Mouse (Mus musculus): ENCODE data around the gene Ccdc103. TPM values are rescaled to one million over a fixed set of nuclear protein-coding genes. Genes with fewer than 3 reads are reported as not detected.

Ccdc103 gene
- total RNA-seq (2015) (0.12 TPM in 1 of 2 replicates, not detected in the other), total RNA-seq (2017) (not detected in 2 replicates)

- ATAC-seq (replicated peaks; ENCODE audit: poor library complexity) = peak; percentile 88
These were observed at the start of gene Ccdc103, which contains the start of gene Eftud2 for GRCm38 (mm10) chr11:102880585-102881313. TSS of gene Ccdc103 (plus strand) at chr11:102881204. TSS of gene Eftud2 (minus strand) at chr11:102880985.

GRCm38 (mm10) chr11:102832700-102833297 is 48.2 kb upstream of the Ccdc103 start:
- ATAC-seq (replicated peaks; ENCODE audit: poor library complexity) = no peak

- no peak for ATAC-seq (replicated peaks; ENCODE audit: poor library complexity)
These were observed 46.8 kb upstream of the Ccdc103 start for GRCm38 (mm10) chr11:102834219-102834618.

- ATAC-seq (replicated peaks; ENCODE audit: poor library complexity) = no peak
These were observed 45.5 kb upstream of the Ccdc103 start, which contains the start of gene Higd1b for GRCm38 (mm10) chr11:102835549-102835948. TSS of gene Higd1b (plus strand) at chr11:102835849.

- no peak for ATAC-seq (replicated peaks; ENCODE audit: poor library complexity)
These were observed 44.9 kb upstream of the Ccdc103 start for GRCm38 (mm10) chr11:102836146-102836545.

GRCm38 (mm10) chr11:102837385-102837784 is 43.6 kb upstream of the Ccdc103 start:
- ATAC-seq (replicated peaks; ENCODE audit: poor library complexity) = no peak

- ATAC-seq (replicated peaks; ENCODE audit: poor library complexity) = no peak
These were observed 42.9 kb upstream of the Ccdc103 start for GRCm38 (mm10) chr11:102838126-102838525.

GRCm38 (mm10) chr11:102838616-102839150 is 42.3 kb upstream of the Ccdc103 start:
- no peak for ATAC-seq (replicated peaks; ENCODE audit: poor library complexity)

GRCm38 (mm10) chr11:102845926-102846325 is 35.1 kb upstream of the Ccdc103 start:
- no peak for ATAC-seq (replicated peaks; ENCODE audit: poor library complexity)

GRCm38 (mm10) chr11:102851883-102852282 is 29.1 kb upstream of the Ccdc103 start:
- ATAC-seq (replicated peaks; ENCODE audit: poor library complexity) = peak; percentile 69

- ATAC-seq (replicated peaks; ENCODE audit: poor library complexity) = no peak
These were observed 27.2 kb upstream of the Ccdc103 start for GRCm38 (mm10) chr11:102853760-102854159.

- no peak for ATAC-seq (replicated peaks; ENCODE audit: poor library complexity)
These were observed 25.1 kb upstream of the Ccdc103 start for GRCm38 (mm10) chr11:102855941-102856340.

GRCm38 (mm10) chr11:102858951-102859350 is 22.1 kb upstream of the Ccdc103 start:
- ATAC-seq (replicated peaks; ENCODE audit: poor library complexity) = no peak

GRCm38 (mm10) chr11:102859933-102860332 is 21.1 kb upstream of the Ccdc103 start:
- no peak for ATAC-seq (replicated peaks; ENCODE audit: poor library complexity)

GRCm38 (mm10) chr11:102864272-102864671 is 16.7 kb upstream of the Ccdc103 start:
- ATAC-seq (replicated peaks; ENCODE audit: poor library complexity) = peak; percentile 72

- no peak for ATAC-seq (replicated peaks; ENCODE audit: poor library complexity)
These were observed 6.1 kb upstream of the Ccdc103 start for GRCm38 (mm10) chr11:102874801-102875334.

GRCm38 (mm10) chr11:102879558-102879957 is 1.4 kb upstream of the Ccdc103 start:
- ATAC-seq (replicated peaks; ENCODE audit: poor library complexity) = no peak

- peak; percentile 22 for ATAC-seq (replicated peaks; ENCODE audit: poor library complexity)
These were observed 552 bp downstream of the Ccdc103 start for GRCm38 (mm10) chr11:102881314-102882198.

- no peak for ATAC-seq (replicated peaks; ENCODE audit: poor library complexity)
These were observed 3.7 kb downstream of the Ccdc103 start, which contains the start of gene Fam187a for GRCm38 (mm10) chr11:102884616-102885219. TSS of gene Fam187a (plus strand) at chr11:102885169.

- no peak for ATAC-seq (replicated peaks; ENCODE audit: poor library complexity)
These were observed 6.4 kb downstream of the Ccdc103 start for GRCm38 (mm10) chr11:102887433-102887832.

Data from megakaryocyte progenitor cell, adult 5-6 weeks (primary cell).